Mouse (Mus musculus) midbrain, embryonic 11.5 days (tissue): ENCODE measurements around the gene Rundc3a. TPM values are rescaled to one million over a fixed set of nuclear protein-coding genes. Genes with fewer than 3 reads are reported as not detected.

Source experiments
- ATAC-seq: fragments of 200-750 bp; cut with Nextera tagmentation; 2 replicates; pipeline ENCODE4 v1.8.0; 2017; ENCODE audit warnings: moderate TSS enrichment, moderate library complexity; ENCODE audit not compliant: low FRiP score
- DNase-seq: peaks from one replicate; pipeline ENCODE4 v3.0.0; 2015; ENCODE audit warnings: low spot score; ENCODE audit errors: missing footprints
- H3K27ac ChIP-seq: fragments of 300-500 bp; sonication (generic); 2 replicates; pipeline ENCODE4 v1.5.1; 2014; ENCODE audit warnings: low read depth, low read length
- H3K27me3 ChIP-seq: fragments of 300-500 bp; sonication (generic); 2 replicates; pipeline ENCODE4 v1.6.1; 2014; ENCODE audit warnings: mild to moderate bottlenecking, low read length, moderate library complexity, mixed read lengths; ENCODE audit not compliant: control insufficient read depth, insufficient read depth
- H3K36me3 ChIP-seq: fragments of 300-500 bp; sonication (generic); 2 replicates; pipeline ENCODE4 v1.6.1; 2014; ENCODE audit warnings: mild to moderate bottlenecking, low read length, moderate library complexity, mixed read lengths; ENCODE audit not compliant: control insufficient read depth, insufficient read depth
- H3K4me1 ChIP-seq: fragments of 300-500 bp; sonication (generic); 2 replicates; pipeline ENCODE4 v1.6.1; 2014; ENCODE audit warnings: low read length; ENCODE audit not compliant: control insufficient read depth, insufficient read depth
- H3K4me2 ChIP-seq: fragments of 300-500 bp; sonication (generic); 2 replicates; pipeline ENCODE4 v1.6.1; 2014; ENCODE audit warnings: mild to moderate bottlenecking, moderate library complexity
- H3K4me3 ChIP-seq: fragments of 300-500 bp; sonication (generic); 2 replicates; pipeline ENCODE4 v1.5.1; 2014; ENCODE audit warnings: low read depth, low read length
- H3K9ac ChIP-seq: fragments of 300-500 bp; sonication (generic); 2 replicates; pipeline ENCODE4 v1.6.1; 2014; ENCODE audit warnings: low read length
- H3K9me3 ChIP-seq: fragments of 300-500 bp; sonication (generic); 2 replicates; pipeline ENCODE4 v1.6.1; 2016; ENCODE audit warnings: low read length; ENCODE audit not compliant: control insufficient read depth
- WGBS: fragments of 180-500 bp; shearing (Covaris S2); extraction: QIAGEN DNeasy Blood & Tissue Kit; methylation state at CpG from one replicate; pipeline ENCODE4 v1.1.7; 2014; 5-methylcytosine and 5-hydroxymethylcytosine counted together
- polyA plus RNA-seq: library from polyadenylated mRNA; unstranded; fragments of >200 nt; fragmentation: Nextera tagmentation; extraction: Ambion mirVana; gene quantifications from 2 replicates; pipeline ENCODE4 v1.2.1, GENCODE M21; 2014

Rundc3a gene
- polyA plus RNA-seq, 1 experiment from 2014 or later = 43.0 TPM

DNA sequence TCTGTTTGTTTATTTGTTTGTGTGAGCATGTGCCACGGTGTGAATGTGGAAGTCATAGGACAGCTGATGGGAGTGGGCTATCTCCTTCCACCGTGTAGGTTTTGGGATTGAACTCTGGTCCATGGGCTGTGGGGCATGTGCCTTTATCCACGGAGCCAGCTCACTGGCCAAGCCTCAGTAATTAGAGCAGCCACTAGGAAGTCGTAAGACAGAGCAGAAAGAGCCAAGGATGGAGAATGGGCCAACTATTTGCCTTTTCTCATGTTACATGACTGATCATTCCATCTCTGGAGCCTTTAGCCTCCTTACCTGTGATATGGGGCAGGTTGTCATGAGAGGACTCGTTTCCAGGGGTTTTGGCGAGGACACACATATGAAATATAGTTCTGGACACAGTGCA lies 3.1 kb downstream of the Rundc3a start:
- ATAC-seq (no peak), DNase-seq (no peak)
- H3K4me3 ChIP-seq = no peak overlapping the region
- peaks cover 23% of the 10 kb centered on the region for H3K27me3 ChIP-seq
- H3K36me3 ChIP-seq = no peaks in the 10 kb centered on the region
- H3K9ac ChIP-seq = no peak overlapping the region
- WGBS = 63% methylated on average over 6 of the region's 6 CpGs
- H3K4me2 ChIP-seq = peak overlapping the region; percentile 74
- no peaks in the 10 kb centered on the region for H3K9me3 ChIP-seq
- H3K4me1 ChIP-seq = peaks cover 37% of the 10 kb centered on the region
- H3K27ac ChIP-seq = no peak overlapping the region

DNA sequence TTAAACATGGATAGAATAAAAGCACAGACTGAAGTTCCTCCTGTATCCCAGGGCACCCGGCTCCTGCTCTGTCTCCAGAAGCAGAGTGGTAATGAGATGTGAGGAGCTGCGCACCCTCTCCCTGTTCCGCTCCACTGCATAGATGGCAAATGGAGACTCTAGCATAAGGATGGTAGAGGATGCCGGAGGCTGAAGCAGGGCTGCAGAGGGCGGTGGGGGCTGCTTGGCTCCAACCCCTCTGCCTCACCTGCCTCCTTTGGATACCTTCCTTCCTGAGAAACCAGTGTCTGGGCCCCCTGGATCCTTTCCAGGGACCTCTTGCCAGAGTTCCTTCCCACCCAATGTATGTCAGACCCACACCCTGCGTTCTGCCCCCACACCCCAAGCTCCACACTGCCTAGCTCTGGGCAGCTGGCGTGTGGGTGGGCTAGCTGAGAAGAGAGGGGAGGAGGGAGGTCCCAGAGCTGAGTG lies 3.5 kb downstream of the Rundc3a start:
- H3K36me3 ChIP-seq = no peaks in the 10 kb centered on the region
- H3K4me1 ChIP-seq = peaks cover 37% of the 10 kb centered on the region
- no peaks in the 10 kb centered on the region for H3K9me3 ChIP-seq
- 79% methylated on average over 7 of the region's 7 CpGs for WGBS
- no peak overlapping the region for H3K4me3 ChIP-seq
- H3K27ac ChIP-seq = no peak overlapping the region
- H3K27me3 ChIP-seq = peaks cover 23% of the 10 kb centered on the region
- ATAC-seq (no peak), DNase-seq (no peak)
- no peak overlapping the region for H3K9ac ChIP-seq
- H3K4me2 ChIP-seq = 0 out of 2 replicates have a peak overlapping the region, but pooled peaks have one; percentile 6

DNA sequence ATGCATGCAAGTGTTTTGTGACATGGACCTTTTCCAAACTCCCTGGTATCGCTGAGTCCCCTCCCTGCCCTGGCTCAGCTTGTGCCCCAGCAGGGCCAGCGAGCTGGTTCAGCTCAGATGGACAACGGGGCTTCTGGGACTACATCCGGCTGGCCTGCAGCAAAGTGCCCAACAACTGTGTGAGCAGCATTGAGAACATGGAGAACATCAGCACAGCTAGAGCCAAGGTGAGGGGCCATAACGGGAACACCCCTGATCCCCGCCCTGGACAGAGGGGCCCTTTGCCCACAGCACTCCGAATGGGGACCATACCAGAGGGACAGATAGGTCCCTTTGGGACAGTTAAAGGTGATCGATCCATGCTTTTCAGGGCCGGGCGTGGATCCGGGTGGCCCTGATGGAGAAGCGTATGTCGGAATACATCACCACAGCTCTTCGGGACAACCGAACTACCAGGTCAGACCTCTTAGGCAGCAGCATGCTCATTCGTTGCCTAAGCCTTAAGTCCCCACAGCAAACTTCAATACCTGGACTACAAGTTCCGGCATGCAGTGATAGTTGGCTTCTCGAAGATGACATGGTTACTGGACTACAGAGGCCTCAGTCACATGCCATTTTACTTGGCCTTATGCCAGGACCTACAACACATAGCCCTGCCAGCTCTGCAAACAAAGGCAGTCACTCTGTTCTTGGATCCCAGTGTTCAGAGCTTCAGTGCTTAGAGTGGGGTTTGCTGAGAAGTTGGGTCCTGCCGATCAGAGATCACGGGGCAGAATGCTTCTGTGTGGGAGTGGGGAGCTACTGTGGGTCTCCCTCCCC lies 5.0 kb downstream of the Rundc3a start:
- DNase-seq (peak; percentile 79), ATAC-seq (no peak)
- H3K4me1 ChIP-seq = peaks cover 34% of the 10 kb centered on the region
- H3K36me3 ChIP-seq = peaks cover 3% of the 10 kb centered on the region; the same call in 1 of the 2 replicates
- no peak overlapping the region for H3K27ac ChIP-seq
- H3K4me3 ChIP-seq = no peak overlapping the region
- WGBS = 84% methylated on average over 20 of the region's 20 CpGs
- H3K9ac ChIP-seq = no peak overlapping the region
- H3K27me3 ChIP-seq = peaks cover 23% of the 10 kb centered on the region
- H3K9me3 ChIP-seq = no peaks in the 10 kb centered on the region
- H3K4me2 ChIP-seq = no peak overlapping the region

GRCm38 (mm10) chr11:102399107-102399506 lies 5.9 kb downstream of the Rundc3a start:
- no peak overlapping the region for H3K4me3 ChIP-seq
- DNase-seq = no peak
- peaks cover 28% of the 10 kb centered on the region for H3K4me1 ChIP-seq
- H3K9ac ChIP-seq = no peak overlapping the region
- H3K27me3 ChIP-seq = peaks cover 23% of the 10 kb centered on the region
- no peak for ATAC-seq
- WGBS = 21% methylated on average over 15 of the region's 15 CpGs
- H3K4me2 ChIP-seq = no peak overlapping the region
- H3K36me3 ChIP-seq = peaks cover 4% of the 10 kb centered on the region; the same call in 1 of the 2 replicates
- no peak overlapping the region for H3K27ac ChIP-seq
- no peaks in the 10 kb centered on the region for H3K9me3 ChIP-seq

- Histone ChIP-seq H3K9ac (no peak overlapping the region), H3K27me3 (peaks cover 23% of the 10 kb centered on the region), H3K27ac (no peak overlapping the region), H3K4me1 (peaks cover 23% of the 10 kb centered on the region), H3K36me3 (peaks cover 9% of the 10 kb centered on the region; the same call in 1 of the 2 replicates), H3K4me3 (no peak overlapping the region), H3K9me3 (no peaks in the 10 kb centered on the region), H3K4me2 (peak overlapping the region; percentile 33)
- ATAC-seq (no peak), DNase-seq (peak; percentile 89)
- WGBS = 2% methylated on average over 33 of the region's 34 CpGs
Measured at GRCm38 (mm10) chr11:102399610-102400072, 6.4 kb downstream of the Rundc3a start.

DNA sequence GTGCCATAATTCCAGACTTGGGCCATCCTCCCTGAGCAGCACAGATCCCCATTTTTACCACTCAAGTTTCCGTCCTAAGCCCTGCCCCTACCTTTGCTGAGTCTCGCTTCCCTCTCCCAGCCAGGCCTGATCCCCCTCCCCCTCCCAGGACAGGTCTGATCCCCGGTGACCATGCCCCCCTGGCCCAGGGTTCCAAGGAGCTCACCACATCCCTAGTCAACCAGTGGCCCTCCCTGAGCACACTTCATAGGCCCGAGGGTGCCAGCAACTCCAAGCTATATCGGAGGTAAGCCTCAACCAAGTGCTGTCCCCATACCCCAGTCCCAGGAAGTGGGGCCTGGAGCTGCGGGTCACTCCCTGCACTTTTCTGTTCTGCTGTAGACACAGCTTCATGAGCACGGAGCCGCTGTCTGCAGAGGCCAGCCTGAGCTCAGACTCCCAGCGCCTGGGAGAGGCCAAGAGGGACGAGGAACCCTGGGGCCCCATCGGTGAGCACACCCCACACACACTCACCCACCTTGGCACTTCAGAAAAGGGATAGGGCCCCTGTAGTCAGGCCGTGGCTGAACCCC lies 7.4 kb downstream of the Rundc3a start:
- 27% methylated on average over 12 of the region's 12 CpGs for WGBS
- H3K27ac ChIP-seq = no peak overlapping the region
- no peak overlapping the region for H3K4me3 ChIP-seq
- H3K4me1 ChIP-seq = peaks cover 15% of the 10 kb centered on the region
- peaks cover 9% of the 10 kb centered on the region; the same call in 1 of the 2 replicates for H3K36me3 ChIP-seq
- no peaks in the 10 kb centered on the region for H3K9me3 ChIP-seq
- no peak overlapping the region for H3K9ac ChIP-seq
- no peak for ATAC-seq
- peaks cover 23% of the 10 kb centered on the region for H3K27me3 ChIP-seq
- H3K4me2 ChIP-seq = no peak overlapping the region
- no peak for DNase-seq

- H3K27me3 ChIP-seq = peaks cover 23% of the 10 kb centered on the region
- H3K4me2 ChIP-seq = no peak overlapping the region
- peak overlapping the region; percentile 9; the same call in 1 of the 2 replicates for H3K27ac ChIP-seq
- H3K4me1 ChIP-seq = peaks cover 19% of the 10 kb centered on the region
- WGBS = 58% methylated on average over 12 of the region's 12 CpGs
- no peak overlapping the region for H3K4me3 ChIP-seq
- no peak for DNase-seq
- H3K9ac ChIP-seq = no peak overlapping the region
- H3K36me3 ChIP-seq = peaks cover 9% of the 10 kb centered on the region; the same call in 1 of the 2 replicates
- ATAC-seq = 0 out of 2 replicates have a peak, but pooled peaks have one; percentile 41
- no peaks in the 10 kb centered on the region for H3K9me3 ChIP-seq
Measured at GRCm38 (mm10) chr11:102401898-102402500, 8.8 kb downstream of the Rundc3a start.

DNA sequence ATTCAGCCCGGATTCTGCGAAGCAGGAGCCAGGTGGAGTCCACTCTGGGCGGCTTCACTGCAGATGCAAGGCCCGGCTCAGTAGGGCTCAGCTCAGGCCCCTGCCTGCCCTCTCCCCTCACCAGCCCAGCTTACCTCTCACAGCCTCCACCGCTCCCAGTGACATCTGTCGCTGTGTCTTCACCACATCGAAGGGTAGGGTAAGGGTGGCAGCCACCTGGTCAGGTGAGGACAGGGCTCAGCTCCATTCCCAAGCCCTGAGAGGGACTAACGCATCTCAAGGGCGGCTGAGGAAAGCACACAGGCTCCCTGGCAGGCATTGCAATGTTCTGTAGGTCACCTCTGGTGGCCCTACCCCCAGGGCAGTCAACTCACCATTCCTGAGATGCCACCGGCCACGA lies 10.5 kb downstream of the Rundc3a start:
- WGBS = 95% methylated on average over 11 of the region's 11 CpGs
- DNase-seq (no peak), ATAC-seq (no peak)
- Histone ChIP-seq H3K36me3 (peaks cover 9% of the 10 kb centered on the region; the same call in 1 of the 2 replicates), H3K27ac (no peak overlapping the region), H3K9ac (no peak overlapping the region), H3K4me2 (no peak overlapping the region), H3K9me3 (no peaks in the 10 kb centered on the region), H3K27me3 (peaks cover 19% of the 10 kb centered on the region), H3K4me1 (peaks cover 23% of the 10 kb centered on the region), H3K4me3 (no peak overlapping the region)
